Mouse (Mus musculus) stomach, embryonic 14.5 days (tissue): ENCODE results near the gene Ern1. TPM values are rescaled to one million over a fixed set of nuclear protein-coding genes. Genes with fewer than 3 reads are reported as not detected.

Source experiments
- ATAC-seq: fragments of 200-750 bp; cut with Nextera tagmentation; 2 replicates; pipeline ENCODE4 v1.8.0; 2017; ENCODE audit warnings: low read depth, moderate TSS enrichment; ENCODE audit not compliant: insufficient number of reproducible peaks, insufficient read depth, low FRiP score
- H3K27ac ChIP-seq: fragments of 300-500 bp; sonication (generic); 2 replicates; pipeline ENCODE4 v1.5.1; 2014; ENCODE audit warnings: mild to moderate bottlenecking, low read length, moderate library complexity, mixed read lengths
- H3K27me3 ChIP-seq: fragments of 300-500 bp; sonication (generic); 2 replicates; pipeline ENCODE4 v1.6.1; 2014; ENCODE audit warnings: low read length, control low read depth, mixed read lengths; ENCODE audit not compliant: control insufficient read depth, insufficient read depth
- H3K36me3 ChIP-seq: fragments of 300-500 bp; sonication (generic); 2 replicates; pipeline ENCODE4 v1.6.1; 2014; ENCODE audit warnings: mild to moderate bottlenecking, control low read depth, low read length, moderate library complexity, mixed read lengths; ENCODE audit not compliant: control insufficient read depth, insufficient read depth
- H3K4me1 ChIP-seq: fragments of 300-500 bp; sonication (generic); 2 replicates; pipeline ENCODE4 v1.6.1; 2014; ENCODE audit warnings: low read length, control low read depth, mixed read lengths; ENCODE audit not compliant: control insufficient read depth, insufficient read depth
- H3K4me2 ChIP-seq: fragments of 300-500 bp; sonication (generic); replicated peaks from 2 replicates; pipeline ENCODE4 v1.6.1; 2014; ENCODE audit warnings: low read depth, low read length, control low read depth
- H3K4me3 ChIP-seq: fragments of 300-500 bp; sonication (generic); 2 replicates; pipeline ENCODE4 v1.5.1; 2014; ENCODE audit warnings: low read depth, low read length, control low read depth
- H3K9ac ChIP-seq: fragments of 300-500 bp; sonication (generic); replicated peaks from 2 replicates; pipeline ENCODE4 v1.6.1; 2014; ENCODE audit warnings: low read depth, mild to moderate bottlenecking, control low read depth, low read length, moderate library complexity, mixed read lengths
- H3K9me3 ChIP-seq: fragments of 300-500 bp; sonication (generic); 2 replicates; pipeline ENCODE4 v1.6.1; 2016; ENCODE audit warnings: low read depth, low read length, control low read depth; ENCODE audit not compliant: control insufficient read depth
- WGBS: fragments of 180-500 bp; shearing (Covaris S2); extraction: QIAGEN DNeasy Blood & Tissue Kit; methylation state at CpG from one replicate; pipeline ENCODE4 v1.1.7; 2014; 5-methylcytosine and 5-hydroxymethylcytosine counted together
- polyA plus RNA-seq: library from polyadenylated mRNA; unstranded; fragments of >200 nt; fragmentation: Nextera tagmentation; extraction: Ambion mirVana; gene quantifications from 2 replicates; pipeline ENCODE4 v1.2.1, GENCODE M21; 2014

Gene Ern1
- polyA plus RNA-seq, 1 experiment from 2014 or later: 7.6 TPM

DNA sequence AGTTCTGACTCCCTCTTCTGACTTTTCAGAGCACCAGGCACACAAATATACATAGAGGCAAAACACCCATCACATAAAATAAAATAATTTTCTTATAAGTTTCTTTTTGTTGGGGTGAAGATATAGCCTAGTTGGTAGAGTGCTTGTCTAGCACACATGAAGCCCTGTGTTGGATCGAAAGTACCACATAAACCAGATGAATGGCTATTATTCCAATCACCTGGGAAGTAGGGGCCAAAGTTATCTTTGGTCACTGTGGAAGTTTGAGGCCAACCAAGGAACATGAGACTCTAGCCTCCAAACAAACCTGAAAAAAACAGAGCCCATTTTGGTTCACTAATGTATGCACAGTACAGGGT is 22.1 kb downstream of the Ern1 start:
- WGBS: 92% methylated on average over 1 of the region's 1 CpGs
- no peaks in the 10 kb centered on the region for H3K9me3 ChIP-seq
- H3K9ac ChIP-seq: no peak overlapping the region
- H3K36me3 ChIP-seq: no peaks in the 10 kb centered on the region
- H3K27me3 ChIP-seq: no peaks in the 10 kb centered on the region
- no peaks in the 10 kb centered on the region for H3K4me1 ChIP-seq
- no peak overlapping the region for H3K4me3 ChIP-seq
- no peak overlapping the region for H3K27ac ChIP-seq
- no peak for ATAC-seq
- no peak overlapping the region for H3K4me2 ChIP-seq

DNA sequence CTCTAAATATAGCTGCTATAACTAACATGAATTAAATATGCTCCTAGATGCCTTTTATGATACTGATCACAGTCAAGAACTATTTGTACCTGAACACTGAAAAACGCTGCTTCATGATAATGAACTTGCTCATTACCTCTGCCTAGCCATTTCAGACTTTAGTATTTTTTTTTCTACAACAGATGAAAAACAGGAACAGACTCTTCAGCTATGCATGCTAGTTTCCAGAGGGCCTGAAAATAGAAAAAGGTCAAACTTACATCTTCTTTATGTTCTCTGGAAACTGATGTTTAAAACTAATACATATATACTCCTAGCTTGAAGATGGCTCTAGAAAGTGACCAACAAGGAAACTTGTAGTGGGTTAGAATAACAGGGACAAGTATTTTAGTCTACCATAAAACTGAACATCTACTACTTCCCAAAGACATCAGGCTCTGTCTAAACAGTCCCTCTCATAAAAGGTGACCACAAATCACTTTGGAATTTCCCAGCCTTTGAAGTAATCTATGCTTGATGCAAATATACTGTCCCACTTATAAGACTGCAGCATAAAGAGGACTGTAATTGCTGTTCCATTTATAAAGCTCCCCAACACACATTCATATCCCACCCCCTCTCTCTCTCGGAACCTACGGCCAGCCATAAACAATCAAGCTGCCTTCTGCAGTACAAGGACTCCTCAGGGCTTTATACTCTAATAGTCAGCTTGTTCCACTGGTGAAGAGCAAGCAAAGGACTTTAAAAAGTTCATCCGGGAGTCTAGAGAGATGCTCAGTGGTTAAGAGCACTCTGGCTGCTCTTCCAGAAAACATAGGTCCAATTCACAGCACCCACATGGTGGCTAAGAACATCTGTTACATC is 22.7 kb downstream of the Ern1 start:
- H3K27ac ChIP-seq: no peak overlapping the region

DNA sequence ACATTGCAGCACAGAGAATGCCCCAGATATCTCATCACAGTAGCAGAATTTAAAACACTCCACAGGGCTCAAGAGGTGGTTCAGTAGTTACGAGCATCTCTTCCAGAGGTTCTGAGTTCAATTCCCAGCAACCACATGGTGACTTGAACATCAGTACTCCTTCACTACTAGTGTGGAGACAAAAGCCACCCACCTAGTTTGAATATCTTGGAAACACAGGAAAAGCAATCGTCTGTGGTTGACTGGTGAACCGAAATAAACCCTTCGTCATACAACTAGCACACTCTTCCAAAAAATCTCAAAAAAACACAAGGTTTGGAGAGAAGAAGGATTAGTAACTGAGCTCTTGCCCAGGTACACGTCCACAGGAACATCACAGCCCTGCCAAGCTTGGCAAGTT is 23.8 kb downstream of the Ern1 start:
- Histone ChIP-seq H3K4me3 (no peak overlapping the region), H3K9me3 (no peaks in the 10 kb centered on the region)
- 78% methylated on average over 5 of the region's 5 CpGs for WGBS

More for the DNA sequence above, 22.7 kb downstream of the Ern1 start:
- H3K4me3 ChIP-seq: no peak overlapping the region
- no peak for ATAC-seq
- H3K27me3 ChIP-seq: no peaks in the 10 kb centered on the region
- no peaks in the 10 kb centered on the region for H3K4me1 ChIP-seq
- no peaks in the 10 kb centered on the region for H3K9me3 ChIP-seq
- 68% methylated on average over 4 of the region's 4 CpGs for WGBS
- H3K36me3 ChIP-seq: no peaks in the 10 kb centered on the region
- no peak overlapping the region for H3K4me2 ChIP-seq
- no peak overlapping the region for H3K9ac ChIP-seq

DNA sequence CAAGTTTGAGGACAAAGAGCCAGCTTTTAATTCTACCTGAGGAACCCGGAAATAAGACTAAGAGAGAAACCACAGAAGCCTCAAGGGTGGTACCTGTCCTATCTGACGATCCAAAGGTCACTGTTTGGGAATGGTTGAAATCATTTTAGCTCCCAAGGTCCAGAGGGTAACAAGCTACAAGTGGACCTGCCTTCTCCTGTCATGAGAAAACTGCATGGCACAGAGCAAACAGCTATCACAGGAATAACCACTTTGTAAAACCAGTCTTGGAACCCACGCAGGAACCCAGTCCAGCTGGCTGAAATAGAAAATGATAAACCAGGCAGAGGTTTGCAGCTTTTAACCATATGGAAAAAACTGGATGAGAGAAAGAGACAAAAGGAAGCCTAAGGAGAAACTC is 25.3 kb downstream of the Ern1 start:
- Histone ChIP-seq H3K4me1 (no peaks in the 10 kb centered on the region), H3K27ac (no peak overlapping the region), H3K36me3 (no peaks in the 10 kb centered on the region), H3K4me3 (no peak overlapping the region), H3K27me3 (no peaks in the 10 kb centered on the region), H3K9me3 (no peaks in the 10 kb centered on the region), H3K9ac (no peak overlapping the region), H3K4me2 (no peak overlapping the region)
- ATAC-seq: no peak
- WGBS: 69% methylated on average over 3 of the region's 3 CpGs

More for the DNA sequence above, 23.8 kb downstream of the Ern1 start:
- no peaks in the 10 kb centered on the region for H3K27me3 ChIP-seq
- H3K27ac ChIP-seq: no peak overlapping the region
- no peak overlapping the region for H3K4me2 ChIP-seq
- ATAC-seq: no peak
- H3K9ac ChIP-seq: no peak overlapping the region
- H3K4me1 ChIP-seq: no peaks in the 10 kb centered on the region
- H3K36me3 ChIP-seq: no peaks in the 10 kb centered on the region

DNA sequence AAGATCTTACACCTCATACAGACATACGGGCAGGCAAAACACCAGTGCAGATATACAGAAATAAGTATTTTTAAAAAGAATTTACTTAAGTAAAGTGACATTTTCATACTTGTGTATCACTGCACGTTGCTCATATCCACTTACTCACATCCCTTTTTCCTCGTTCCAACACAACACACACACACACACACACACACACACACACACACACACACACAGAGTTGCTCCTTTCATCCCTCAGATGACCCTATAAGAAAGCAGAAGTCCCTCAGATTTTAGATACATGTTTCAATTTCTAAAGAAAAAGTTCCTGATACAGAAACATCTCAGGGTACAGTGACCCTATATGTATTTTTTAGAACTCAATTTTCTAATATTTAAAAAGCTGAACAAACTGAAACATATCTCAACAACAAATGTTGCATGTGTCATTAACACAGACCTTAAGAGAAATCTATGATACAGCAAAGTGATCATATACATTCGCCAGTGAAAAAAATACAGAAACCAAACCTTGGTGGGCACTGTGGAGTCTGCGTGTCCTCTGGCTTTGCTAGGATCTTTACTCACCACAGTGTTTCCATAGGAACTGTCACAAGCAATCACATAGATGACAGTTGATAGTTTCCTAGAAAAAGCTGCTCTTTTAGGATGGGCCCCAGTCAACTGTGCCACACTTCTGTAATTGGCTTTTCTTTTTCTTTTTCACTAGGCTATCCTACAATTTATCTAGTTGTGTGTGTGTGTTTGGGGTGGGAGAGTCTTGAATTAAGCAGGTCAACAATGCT is 26.3 kb downstream of the Ern1 start:
- Histone ChIP-seq H3K27me3 (no peaks in the 10 kb centered on the region), H3K4me1 (no peaks in the 10 kb centered on the region), H3K36me3 (no peaks in the 10 kb centered on the region), H3K9ac (no peak overlapping the region), H3K27ac (no peak overlapping the region), H3K9me3 (no peaks in the 10 kb centered on the region), H3K4me3 (no peak overlapping the region), H3K4me2 (no peak overlapping the region)
- ATAC-seq: no peak
- WGBS: 77% methylated on average over 5 of the region's 5 CpGs

DNA sequence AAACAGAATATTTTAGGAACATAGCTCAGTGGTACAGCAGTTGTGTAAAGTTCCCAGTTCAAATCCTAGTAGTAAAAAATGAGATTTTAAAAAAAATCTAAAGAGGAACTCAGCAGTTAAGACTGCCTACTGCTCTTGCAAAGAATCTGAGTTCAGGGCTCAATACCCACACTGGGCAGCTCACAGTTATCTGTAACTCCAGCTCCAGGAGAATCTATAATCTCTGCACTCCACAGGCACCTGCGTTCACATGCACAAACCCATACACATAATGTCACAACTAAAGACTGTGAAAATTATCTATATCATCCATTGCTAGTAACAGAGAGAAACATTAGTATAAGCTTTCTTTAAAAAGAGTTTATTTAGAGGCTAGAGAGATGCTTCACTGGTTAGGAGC is 27.0 kb downstream of the Ern1 start:
- H3K9me3 ChIP-seq: no peaks in the 10 kb centered on the region
- H3K27ac ChIP-seq: no peak overlapping the region
- H3K27me3 ChIP-seq: no peaks in the 10 kb centered on the region
- no peak for ATAC-seq
- no peaks in the 10 kb centered on the region for H3K4me1 ChIP-seq
- H3K4me3 ChIP-seq: no peak overlapping the region
- H3K36me3 ChIP-seq: no peaks in the 10 kb centered on the region
- H3K9ac ChIP-seq: no peak overlapping the region
- 97% methylated on average over 1 of the region's 1 CpGs for WGBS
- H3K4me2 ChIP-seq: no peak overlapping the region

DNA sequence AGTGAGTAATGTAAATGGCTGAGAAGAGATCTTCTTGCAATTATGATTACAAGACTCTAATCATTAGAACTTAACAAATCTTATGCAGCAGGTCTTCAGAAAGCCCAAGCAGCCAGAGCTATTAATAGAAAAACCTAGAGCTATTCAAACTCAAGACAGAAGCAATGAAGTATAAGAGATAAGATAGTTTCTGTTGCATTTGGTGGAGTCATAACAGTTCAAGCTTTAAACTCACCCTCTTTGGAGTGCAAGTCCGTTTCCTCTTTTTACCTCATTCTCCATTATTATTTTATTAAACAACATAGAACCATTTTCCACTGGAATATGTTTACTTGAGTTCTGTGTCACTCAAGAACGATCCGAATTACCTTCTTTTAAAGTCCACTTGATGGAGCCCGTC is 29.1 kb downstream of the Ern1 start:
- Histone ChIP-seq H3K9me3 (no peaks in the 10 kb centered on the region), H3K4me2 (no peak overlapping the region), H3K9ac (no peak overlapping the region), H3K4me3 (no peak overlapping the region), H3K27me3 (no peaks in the 10 kb centered on the region), H3K4me1 (no peaks in the 10 kb centered on the region), H3K27ac (no peak overlapping the region), H3K36me3 (no peaks in the 10 kb centered on the region)
- no peak for ATAC-seq
- WGBS: 86% methylated on average over 4 of the region's 4 CpGs

DNA sequence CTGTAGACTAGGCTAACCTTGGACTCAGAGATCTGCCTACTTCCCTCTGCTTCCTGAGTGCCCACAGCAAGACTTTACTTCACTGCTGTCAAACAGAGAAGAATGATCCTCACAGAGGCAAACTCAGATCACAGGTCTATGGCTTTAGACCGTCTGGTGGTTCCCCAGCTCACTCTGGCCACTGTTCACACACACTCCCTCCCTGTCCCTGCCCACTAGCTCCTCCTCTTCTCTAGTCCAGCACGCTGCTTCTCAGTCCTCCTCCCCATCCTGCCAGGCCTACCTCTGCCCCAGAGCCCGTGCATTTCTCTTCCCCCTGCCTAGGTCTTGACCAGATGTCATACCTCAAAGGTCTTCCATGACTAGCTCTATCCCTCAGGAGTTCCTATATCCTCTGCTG is 44.0 kb downstream of the Ern1 start:
- Histone ChIP-seq H3K9me3 (no peaks in the 10 kb centered on the region), H3K4me2 (no peak overlapping the region), H3K27me3 (no peaks in the 10 kb centered on the region), H3K27ac (no peak overlapping the region), H3K4me3 (no peak overlapping the region), H3K9ac (no peak overlapping the region), H3K4me1 (0 out of 2 replicates have a peak, but pooled peaks cover 3% of the 10 kb centered on the region), H3K36me3 (no peaks in the 10 kb centered on the region)
- WGBS: 18% methylated on average over 3 of the region's 3 CpGs
- no peak for ATAC-seq
